Mouse (Mus musculus) monocyte, adult 2 months (primary cell): ENCODE data around the gene Ttll6.
"Not testable (repeated sequence)": the region's sequence is repeated elsewhere in the genome, so short reads cannot be mapped to it uniquely, and the experiment has no call there.

Experiments used
- DNase-seq, 2 experiments: peaks; one replicate each; pipeline ENCODE4 v3.0.0; 2022; ENCODE audit warnings: low spot score in 2 of 2, low read depth in 1 of 2

Gene Ttll6

DNA sequence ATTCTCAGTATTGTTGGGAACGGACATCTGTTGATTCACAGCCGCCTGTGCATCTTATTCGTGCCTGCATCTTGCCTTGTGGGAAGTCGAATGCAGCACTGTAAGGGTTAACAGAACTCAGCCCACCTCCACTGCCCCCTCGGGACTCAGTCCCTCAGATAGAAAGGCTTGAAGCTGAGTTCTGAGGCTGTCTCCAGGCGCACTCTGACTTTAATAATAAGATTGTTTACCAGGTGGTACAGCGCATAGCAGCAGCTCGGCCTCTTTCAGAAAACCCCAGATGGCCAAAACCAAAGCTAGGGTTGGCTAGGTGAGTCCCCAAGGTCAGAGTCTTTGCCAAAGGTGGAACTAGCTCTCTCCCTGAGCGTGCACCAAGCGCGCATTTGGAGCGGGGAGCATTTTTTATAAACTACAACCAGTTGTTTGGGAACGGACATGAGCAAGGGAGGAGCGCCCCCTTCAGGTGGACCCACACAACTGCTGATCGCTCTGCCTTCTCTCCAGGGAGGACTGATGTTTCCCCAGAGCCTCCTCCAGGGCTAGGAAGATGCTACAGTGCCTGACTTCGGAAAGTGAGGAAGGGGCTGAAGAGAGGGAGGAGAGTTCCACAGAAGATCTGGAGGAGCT, at the start of gene Ttll6:
Ttll6 (plus strand) TSS at position 548 of the 627 bp plus-strand sequence.
- peak in 1 of 2 experiments; percentile 5 for DNase-seq

DNA sequence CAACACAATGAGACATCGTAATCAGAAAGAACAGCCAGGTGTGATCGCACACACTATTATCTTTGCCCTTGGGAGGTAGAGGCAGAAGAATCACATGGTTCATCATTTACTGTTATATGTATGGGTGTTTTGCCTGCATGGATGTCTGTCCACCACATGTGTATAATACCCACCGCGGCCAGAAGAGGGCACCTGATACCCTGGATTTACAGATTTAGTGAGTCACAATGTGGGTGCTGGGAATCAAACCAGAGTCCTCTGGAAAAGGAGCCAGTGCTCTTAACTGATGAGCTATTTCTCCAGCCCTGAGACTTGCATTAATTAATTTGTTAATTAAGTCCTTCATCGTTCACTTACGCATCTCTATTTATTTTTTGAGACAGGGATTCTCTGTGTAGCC, 45.6 kb upstream of the Ttll6 start:
- no peak for DNase-seq

DNA sequence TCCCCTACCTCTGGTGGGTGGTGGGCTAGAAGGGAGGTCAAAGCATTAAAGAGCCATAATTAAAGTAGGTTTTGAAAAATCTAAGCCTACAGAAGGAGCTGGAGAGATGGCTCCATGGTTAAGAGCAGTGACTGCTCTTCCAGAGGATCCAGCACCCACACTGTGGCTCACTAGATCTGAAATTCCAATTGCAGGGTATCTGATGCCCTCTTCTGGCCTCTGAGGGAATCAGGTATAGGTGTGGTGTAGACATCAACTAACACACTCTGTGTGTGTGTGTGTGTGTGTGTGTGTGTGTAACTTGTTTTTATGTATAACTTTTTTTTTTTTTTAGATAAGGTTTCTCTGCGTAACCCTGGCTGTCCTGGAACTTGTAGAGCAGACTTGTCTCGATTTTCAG, 42.5 kb upstream of the Ttll6 start:
- no peak for DNase-seq

DNA sequence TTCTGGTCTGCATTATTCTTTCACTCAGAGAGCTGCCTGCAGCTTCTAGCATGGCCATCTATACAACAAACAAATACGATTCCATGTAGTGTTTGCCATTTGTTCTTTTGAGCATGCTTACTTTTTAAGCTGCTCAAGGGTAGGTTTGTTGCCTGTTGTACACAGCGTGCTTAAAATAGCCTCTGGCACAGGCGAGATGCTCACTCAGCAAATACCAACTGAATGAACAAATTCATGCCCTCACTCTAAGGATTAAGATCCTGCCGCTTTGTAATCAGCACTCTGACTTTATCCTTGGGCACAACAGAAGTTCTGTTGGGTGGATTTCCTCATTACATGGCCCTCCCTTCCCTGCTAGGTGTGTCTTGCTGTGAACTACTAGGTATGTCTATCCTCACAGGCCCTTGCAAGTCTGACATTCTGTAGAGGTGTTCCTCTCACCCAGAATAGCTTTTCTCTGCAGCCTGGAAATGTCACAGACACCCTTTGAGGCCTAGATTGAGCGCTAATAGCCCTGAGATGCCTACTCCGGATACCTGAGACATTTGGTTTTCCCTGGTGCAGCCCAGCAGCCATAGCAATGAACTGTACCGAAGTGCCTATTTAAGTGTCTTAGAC, 40.8 kb upstream of the Ttll6 start:
- DNase-seq = no peak

DNA sequence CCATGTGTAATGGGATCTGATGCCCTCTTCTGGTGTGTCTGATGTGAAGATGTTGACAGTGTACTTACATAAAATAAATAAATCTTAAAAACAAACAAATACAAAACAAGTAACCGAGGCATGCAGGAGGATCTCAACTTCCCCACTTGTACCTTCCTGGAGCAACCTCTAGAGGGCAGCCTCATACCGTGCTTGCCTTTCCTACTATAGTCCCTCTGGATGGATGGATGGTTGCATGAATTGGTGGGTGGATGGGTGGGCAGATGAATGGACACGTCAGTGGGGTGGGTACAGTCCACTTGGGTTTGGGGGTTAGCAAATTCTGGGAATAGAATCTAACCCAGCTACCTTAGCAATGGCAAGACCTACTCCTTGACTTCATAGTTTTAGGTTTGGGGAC, 40.2 kb upstream of the Ttll6 start:
- peak in 1 of 2 experiments; percentile 12 for DNase-seq

DNA sequence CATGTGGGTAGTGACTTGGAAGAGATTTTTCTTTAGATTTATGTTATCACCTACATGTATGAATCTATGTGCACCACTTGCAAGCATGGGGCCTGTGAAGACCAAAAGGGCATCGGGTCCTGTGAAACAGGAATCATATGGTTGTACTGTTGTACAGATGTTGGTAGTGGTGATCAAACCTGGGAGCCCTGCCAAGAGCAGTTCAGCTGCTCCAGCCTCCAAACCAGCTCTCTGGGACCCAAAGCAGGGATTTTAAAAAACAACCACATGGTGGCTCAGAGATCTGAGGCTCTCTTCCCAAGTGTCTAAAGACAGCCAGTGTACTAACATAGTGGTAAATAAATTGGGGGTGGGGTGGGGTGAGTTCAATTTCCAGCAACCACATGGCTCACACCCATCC, 25.2 kb upstream of the Ttll6 start:
- DNase-seq = no peak

DNA sequence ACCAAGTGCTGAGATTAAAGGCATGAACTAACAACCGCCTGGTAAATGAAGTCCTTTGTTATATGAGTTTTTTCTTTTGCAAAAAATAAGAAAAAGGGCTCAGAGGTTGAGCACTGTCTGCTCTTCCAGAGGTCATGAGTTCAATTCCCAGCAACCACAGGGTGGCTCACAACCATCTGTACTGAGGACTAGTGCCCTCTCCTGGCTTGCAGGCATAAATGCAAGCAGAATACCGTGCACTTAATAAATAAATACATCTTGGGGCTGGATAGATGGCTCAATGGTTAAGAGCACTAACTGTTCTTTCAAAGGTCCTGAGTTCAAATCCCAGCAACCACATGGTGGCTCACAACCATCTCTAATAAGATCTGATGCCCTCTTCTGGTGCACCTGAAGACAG, 22.6 kb upstream of the Ttll6 start:
- DNase-seq = not testable (repeated sequence)

DNA sequence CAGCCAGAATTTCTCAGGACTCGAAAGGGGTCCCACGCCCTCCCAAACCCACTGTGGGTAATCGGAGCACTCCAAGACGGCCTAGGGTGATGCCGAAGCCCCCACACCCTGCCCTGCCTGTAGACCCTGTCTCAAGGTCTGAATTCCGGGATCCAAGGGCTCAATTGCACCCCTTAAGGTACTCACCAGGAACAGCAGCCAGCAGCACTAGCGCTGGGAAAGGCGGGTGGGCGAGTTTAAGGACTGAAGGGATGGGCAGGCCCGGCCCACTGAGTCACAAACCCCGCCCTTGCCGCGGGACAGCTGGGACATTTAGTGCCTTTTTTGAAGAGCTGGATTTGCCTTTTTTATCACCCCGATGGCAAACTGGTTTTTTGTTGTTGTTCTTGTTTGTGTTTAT, 21.8 kb upstream of the Ttll6 start, which contains the start of gene Calcoco2:
Calcoco2 (minus strand) TSS at position 214 of the 400 bp plus-strand sequence.
- DNase-seq = no peak

DNA sequence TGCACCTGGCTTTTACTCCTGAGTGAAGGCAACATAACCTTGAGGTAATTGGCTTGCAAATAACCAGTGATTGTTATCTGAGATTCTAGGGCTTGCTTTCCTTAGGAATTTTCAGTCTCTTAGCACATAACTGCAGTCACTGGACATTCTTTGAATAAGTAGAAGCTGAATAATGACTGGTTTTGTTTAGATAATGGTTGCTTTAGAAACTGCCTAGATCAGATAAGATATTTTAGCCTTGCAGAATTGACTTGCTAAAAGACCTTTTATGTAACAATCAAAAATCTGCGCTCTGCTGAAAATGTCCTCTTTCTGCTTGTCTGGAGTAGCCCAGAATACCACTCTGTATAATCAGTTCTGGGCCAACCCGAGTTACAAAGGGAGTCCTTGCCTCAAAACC, 19.5 kb upstream of the Ttll6 start:
- DNase-seq = no peak

DNA sequence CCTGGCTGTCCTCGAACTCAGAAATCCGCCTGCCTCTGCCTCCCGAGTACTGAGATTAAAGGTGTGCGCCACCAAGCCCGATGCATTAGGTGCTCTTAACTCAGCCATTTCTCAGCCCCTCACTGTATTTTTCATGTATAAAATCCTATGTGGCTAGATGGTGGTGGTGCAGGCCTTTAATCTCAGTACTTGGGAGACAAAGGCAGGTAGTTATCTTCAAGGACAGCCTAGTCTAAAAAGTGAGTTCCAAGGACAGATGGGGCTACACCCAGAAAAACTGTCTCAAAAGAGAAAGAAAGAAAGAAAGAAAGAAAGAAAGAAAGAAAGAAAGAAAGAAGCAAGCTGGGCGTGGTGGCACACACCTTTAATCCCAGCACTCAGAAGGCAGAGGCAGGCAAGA, 18.2 kb upstream of the Ttll6 start:
- no peak for DNase-seq

DNA sequence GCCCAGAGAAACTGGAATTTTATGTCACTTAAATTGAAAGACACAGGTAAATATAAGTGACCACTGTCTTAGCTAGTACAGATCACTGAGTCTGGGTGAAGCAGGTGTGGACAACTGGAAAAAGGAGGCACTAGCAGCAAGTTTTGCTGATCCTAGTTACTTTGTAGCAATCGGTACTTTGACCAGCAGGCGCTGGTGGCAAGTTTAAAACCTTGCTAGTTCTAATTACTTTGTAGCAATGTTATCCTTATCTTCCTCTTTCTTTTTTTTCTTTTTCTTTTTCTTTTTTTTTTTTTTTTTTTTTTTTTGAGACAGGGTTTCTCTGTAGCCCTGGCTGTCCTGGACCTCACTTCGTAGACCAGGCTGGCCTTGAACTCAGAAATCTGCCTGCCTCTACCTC, 17.5 kb upstream of the Ttll6 start:
- no peak for DNase-seq

DNA sequence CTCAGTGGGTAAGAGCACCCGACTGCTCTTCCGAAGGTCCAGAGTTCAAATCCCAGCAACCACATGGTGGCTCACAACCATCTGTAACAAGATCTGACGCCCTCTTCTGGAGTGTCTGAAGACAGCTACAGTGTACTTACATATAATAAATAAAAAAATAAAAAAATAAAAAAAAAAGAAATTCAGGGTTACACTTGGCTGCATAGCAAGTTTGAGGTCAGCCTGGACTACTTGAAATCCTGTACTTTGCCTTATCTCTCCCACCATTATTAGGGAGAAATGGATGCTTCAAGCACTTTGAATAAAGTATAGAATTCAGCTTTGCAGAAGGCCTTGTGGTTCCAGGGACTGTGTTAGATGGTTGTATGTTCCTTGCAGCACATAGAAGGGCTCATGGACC, 16.7 kb upstream of the Ttll6 start:
- not testable (repeated sequence) for DNase-seq

DNA sequence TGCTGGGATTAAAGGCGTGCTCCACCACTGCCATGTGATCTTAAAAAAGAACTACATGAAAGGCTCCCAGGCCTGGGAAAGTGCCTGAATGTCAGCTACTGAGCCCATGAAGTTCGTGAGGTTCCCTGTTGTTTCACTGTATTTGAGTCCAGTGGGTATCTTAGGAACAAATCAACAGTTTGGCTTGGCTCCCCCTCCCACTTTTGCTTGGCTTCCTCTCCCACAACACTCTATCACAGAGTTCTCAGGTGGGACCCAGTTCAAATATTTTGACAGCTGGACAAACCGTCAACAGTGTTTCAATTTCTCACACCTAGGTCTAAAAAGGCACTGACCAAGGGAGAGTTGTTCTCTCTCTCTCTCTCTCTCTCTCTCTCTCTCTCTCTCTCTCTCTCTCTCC, 14.2 kb upstream of the Ttll6 start:
- DNase-seq = no peak

DNA sequence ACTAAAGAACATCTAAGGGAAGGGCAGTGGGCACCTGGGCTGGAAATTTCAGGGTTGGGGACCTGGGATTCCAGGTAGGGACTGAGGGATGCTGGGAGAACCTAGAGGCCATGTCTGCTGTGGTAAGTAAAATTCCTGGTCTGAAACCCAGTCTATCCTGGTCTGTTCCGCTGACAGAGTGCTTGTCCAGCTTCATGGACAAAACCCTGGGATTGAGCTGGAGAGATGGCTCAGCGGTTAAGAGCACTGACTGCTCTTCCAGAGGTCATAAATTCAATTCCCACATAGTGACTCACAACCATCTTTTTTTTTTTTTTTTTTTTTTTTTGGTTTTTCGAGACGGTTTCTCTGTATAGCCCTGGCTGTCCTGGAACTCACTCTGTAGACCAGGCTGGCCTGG, 10.8 kb upstream of the Ttll6 start:
- DNase-seq = not testable (repeated sequence)

DNA sequence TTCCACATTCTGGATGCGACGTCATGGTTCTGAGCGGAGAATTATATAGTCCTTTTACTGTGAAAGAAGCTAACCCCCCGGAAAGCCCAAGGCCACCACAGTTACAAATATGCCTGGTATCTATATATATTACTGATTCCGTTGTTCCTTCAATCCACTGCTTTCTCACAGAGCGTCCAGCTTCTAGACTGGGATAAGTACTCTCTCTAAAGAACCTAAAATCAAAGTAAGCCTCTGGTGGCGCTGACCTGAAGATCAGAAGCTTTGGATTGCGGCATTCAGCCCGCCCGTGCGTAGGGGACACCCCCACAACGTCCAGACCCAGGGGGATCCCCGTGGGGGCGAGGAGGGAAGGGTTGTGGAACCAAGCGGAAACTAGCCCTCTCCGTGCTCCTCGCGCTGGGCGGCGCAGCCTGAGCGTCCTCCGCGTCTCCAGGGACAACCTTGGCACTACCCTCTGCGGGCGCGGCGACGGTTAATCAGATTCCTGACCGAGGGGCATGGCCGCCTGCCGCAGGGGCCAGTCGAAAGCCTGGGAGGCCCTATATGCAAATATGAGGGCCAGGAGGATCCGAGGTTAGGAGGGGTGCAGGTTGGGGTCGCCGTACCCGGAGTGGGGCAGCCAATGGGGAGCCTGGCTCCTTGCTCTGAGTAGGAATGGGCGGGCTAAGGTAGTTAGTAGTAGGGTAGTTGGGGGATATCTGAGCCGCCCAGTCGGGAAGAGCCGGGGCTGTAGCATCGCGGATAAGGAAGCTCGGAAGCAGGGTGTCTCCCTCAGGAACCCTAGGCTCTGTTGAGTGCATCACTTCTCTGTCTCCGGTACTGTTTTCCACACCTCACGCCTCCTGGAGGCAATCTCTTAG, 9.3 kb upstream of the Ttll6 start:
- no peak for DNase-seq

DNA sequence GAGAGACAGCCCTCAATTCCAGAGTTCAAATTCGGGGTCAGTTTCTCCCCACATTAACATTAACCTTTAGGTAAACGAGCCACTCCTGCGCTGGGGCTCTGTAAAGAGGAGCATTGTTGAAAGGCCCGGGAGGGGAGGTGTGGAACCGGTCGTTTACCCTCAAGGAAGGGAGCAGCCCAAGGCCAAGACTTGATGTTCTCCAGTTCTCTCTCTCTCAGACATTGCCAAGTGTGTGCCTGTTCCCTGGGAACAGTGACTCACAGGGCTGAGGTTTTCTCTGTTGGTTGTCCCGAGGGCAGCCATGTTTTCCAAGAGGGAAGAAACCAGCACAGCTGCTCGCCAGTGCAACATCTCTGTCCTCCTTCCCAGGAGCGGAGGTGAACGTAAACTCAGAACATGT, 3.0 kb upstream of the Ttll6 start:
- no peak for DNase-seq

DNA sequence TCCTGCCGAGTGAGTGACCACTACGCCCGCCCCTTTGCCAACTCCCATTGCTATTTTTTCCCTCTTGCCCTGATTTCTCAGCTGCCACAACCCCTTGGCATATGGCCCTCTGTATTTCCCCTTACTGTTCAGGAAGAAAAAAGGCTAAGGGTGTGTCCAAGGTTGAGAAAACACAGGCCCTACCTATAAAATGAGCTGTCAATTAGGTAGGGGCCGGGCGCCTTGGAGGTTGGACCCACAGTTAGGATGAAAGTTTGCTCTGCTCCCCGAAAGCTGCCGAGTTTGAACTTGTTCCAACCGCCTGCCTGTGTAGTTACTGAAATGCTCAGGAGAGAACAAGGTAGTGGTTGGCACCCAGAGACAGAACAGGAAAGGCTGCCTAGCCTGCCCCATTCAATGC, 2.3 kb downstream of the Ttll6 start:
- DNase-seq = no peak

DNA sequence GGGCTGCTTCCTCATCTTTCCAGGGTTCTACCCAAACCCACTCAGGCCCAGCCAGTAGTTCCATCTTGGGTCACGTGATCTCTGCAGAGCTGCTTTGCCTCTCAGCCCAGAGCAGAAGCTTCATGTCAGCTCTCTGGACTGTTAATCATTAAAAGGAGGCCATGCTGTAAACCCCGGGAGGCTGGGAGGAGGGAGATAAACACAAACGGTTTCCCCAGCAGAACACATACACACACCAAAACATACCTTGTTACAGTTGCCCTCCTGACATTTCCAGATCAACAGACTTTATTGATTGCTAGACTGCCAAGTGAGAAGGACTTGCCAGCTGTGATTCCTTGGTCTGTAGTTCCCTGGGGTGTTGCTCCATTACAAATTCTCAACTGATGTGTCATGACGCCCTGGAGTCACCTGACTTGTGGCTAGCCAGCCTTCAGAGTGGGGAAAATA, 7.2 kb downstream of the Ttll6 start:
- no peak for DNase-seq

DNA sequence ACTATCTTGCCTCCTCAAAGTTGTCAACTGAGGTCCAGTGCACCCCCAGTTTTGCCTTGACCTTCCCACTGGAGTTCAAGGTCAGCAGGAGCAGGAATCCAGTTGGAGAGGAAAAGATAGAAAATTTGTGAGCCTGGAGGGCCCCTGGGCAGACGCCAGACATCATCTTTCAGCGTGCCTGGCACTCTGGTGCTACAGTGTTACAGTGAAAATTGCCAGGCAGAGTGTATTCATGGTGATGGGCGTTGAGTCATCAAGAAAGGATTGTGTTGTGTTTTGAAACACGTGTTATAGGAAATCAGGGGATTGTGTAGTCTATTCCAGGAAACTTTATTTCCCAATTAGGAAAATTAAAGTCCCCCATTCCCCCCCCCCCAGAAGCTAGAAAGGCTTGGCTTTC, 10.2 kb downstream of the Ttll6 start:
- no peak for DNase-seq

DNA sequence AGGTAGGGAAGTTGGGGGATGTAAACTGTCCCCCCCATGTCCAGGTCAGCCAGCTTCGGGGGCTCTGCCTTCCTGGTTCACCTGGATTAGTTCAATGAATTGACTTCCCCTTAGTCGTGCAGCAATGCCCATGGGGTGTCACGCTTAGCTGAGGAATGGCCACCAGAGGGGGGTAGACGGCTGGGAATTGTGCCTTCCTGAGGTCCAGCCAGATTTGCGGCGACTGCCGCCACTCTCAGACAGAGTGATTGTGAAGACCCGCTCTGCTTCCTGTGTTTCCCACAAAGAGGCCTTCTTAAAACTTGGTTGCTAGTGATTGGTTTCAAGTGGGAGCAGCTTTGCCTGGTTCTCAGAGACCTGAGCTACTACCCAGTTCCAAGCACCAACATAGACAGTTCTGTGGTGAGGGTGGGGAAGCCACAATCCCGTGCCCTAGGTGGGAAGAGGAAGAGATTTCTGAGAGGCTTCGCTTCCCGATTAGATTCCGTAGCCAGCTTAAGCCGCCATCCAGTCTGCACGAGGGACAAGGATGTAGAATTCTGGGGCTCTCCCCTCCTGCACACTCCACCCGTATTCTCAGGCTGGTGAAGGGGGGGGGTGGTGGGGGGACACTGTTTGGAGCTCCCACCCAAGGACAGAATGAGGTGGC, 12.2 kb downstream of the Ttll6 start:
- no peak for DNase-seq

DNA sequence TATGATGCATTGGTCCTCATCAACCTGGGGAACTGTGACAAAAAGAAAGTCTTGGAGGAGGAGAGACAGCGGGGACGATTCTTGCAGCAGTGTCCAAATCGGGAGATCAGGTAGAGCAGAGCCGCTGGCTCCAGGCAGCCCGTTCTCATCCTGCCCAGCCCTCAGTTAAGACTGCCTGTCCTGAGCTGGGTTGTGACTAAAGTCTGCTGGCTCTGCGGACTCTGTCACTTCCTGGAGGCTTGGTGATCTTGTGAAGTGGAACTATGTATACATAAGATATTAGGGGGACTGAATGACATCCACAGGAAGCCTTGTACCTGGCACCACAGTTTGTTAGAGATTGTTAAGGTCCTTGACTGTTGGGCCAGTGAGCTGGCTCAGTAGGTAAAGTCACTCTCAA, 13.9 kb downstream of the Ttll6 start:
- DNase-seq = no peak

DNA sequence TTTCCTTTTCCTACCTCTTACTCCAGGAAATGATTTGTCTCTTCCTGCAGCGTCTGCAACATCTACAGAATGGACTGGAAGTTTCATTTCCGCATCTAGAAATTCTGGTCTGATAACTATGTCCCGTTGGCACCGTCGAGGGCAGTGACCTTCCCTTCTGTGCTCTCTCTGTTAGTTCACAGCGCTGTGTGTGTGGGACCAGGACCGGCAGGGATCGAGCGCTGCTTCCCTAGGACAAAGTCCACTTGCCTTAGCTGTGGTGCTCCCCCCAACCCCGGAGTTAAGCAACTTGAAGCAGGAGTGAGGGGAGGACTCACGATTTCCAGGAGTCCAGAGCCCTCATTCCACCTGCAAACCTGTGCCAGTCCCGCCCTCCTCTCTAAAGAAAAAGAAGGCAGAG, 31.2 kb downstream of the Ttll6 start:
- DNase-seq = no peak
